Mouse (Mus musculus): ENCODE results near the gene Arid3c.

Arid3c gene

GRCm38 (mm10) chr4:41744131-41744530, 13.2 kb upstream of the Arid3c start:
- DNase-seq = no peak

- peak; percentile 96 for DNase-seq
Measured at GRCm38 (mm10) chr4:41741158-41741560, 10.2 kb upstream of the Arid3c start.

GRCm38 (mm10) chr4:41740380-41741157, 9.6 kb upstream of the Arid3c start:
- DNase-seq = peak in 1 of 2 experiments; percentile 53

GRCm38 (mm10) chr4:41739260-41739659, 8.3 kb upstream of the Arid3c start:
- no peak for DNase-seq

- DNase-seq = no peak
Measured at GRCm38 (mm10) chr4:41738256-41738603, 7.3 kb upstream of the Arid3c start.

GRCm38 (mm10) chr4:41737602-41738255, 6.8 kb upstream of the Arid3c start:
- peak; percentile 71 to 80 for DNase-seq

- no peak for DNase-seq
Measured at GRCm38 (mm10) chr4:41726826-41727621, 3.9 kb downstream of the Arid3c start.

- peak; percentile 94 to 96 for DNase-seq
Measured at GRCm38 (mm10) chr4:41722918-41723351, 8.0 kb downstream of the Arid3c start, which contains the start of gene Dctn3. TSS of gene Dctn3 (minus strand) at chr4:41723170.

GRCm38 (mm10) chr4:41716834-41717233, 14.1 kb downstream of the Arid3c start:
- no peak for DNase-seq

GRCm38 (mm10) chr4:41715596-41715995, 15.3 kb downstream of the Arid3c start:
- peak; percentile 43 to 69 for DNase-seq

GRCm38 (mm10) chr4:41715082-41715481, 15.9 kb downstream of the Arid3c start:
- no peak for DNase-seq

GRCm38 (mm10) chr4:41714276-41714675, 16.7 kb downstream of the Arid3c start:
- DNase-seq = peak; percentile 65 to 67

- peak; percentile 72 to 85 for DNase-seq
Measured at GRCm38 (mm10) chr4:41713197-41714067, 17.5 kb downstream of the Arid3c start, which contains the start of gene Rpp25l. TSS of gene Rpp25l (minus strand) at chr4:41713534.

GRCm38 (mm10) chr4:41712421-41713196, 18.3 kb downstream of the Arid3c start:
- peak; percentile 22 to 25 for DNase-seq

GRCm38 (mm10) chr4:41711705-41712375, 19.1 kb downstream of the Arid3c start:
- no peak for DNase-seq

- no peak for DNase-seq
Measured at GRCm38 (mm10) chr4:41710229-41710628, 20.7 kb downstream of the Arid3c start.

GRCm38 (mm10) chr4:41708192-41708745, 22.7 kb downstream of the Arid3c start:
- peak; percentile 28 to 61 for DNase-seq

- DNase-seq = peak; percentile 79 to 80
Measured at GRCm38 (mm10) chr4:41707011-41707535, 23.9 kb downstream of the Arid3c start.

- no peak for DNase-seq
Measured at GRCm38 (mm10) chr4:41705922-41706754, 24.8 kb downstream of the Arid3c start.
